Mouse (Mus musculus) left cerebral cortex, postnatal 25 days (tissue): ENCODE data around the gene Csk. TPM values are rescaled to one million over a fixed set of nuclear protein-coding genes. Genes with fewer than 3 reads are reported as not detected.
A peak's percentile ranks its signal among the peaks of the same experiment; 100 is the strongest.

Experiments
- DNase-seq, 2 experiments: peaks; one replicate each; pipeline ENCODE4 v3.0.0; 2022; ENCODE audit warnings: low spot score in 2 of 2, mixed read lengths in 1 of 2
- intact Hi-C: fragments of 180-260 bp; cut with DNase I; formaldehyde crosslinking; loops from one replicate; pipeline ENCODE4 v1.15.1; 2025
- total RNA-seq, 2 experiments: library from RNA; stranded (reverse); gene quantifications; 2 replicates each; pipeline ENCODE4 v1.2.3; 2021

Gene Csk
- total RNA-seq = 10 to 100 TPM; 35.8 to 37.8 TPM

DNA sequence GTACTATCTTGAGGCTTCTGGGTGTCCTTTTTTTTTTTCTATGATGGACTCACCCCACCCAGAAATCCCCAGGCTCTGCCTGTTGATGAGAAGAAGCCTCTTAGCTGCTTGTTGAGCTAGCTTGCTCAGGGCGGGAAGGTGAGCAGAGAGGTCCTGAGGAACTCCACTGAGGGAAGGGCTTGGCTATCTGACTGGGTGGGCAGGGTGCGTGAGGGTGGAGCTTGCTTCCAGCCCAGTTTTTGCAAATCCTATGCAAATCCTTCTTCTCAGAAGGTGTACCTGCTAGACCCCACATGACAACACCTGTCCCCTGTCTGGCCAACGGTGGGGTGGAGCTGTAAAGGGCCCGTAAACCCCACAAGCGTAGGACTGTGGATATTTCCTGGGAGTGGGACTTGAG is at the start of gene Csk:
TSS of gene Csk (minus strand) at position 349 of the 400 bp plus-strand sequence.
- intact Hi-C loops = no loop called here

DNA sequence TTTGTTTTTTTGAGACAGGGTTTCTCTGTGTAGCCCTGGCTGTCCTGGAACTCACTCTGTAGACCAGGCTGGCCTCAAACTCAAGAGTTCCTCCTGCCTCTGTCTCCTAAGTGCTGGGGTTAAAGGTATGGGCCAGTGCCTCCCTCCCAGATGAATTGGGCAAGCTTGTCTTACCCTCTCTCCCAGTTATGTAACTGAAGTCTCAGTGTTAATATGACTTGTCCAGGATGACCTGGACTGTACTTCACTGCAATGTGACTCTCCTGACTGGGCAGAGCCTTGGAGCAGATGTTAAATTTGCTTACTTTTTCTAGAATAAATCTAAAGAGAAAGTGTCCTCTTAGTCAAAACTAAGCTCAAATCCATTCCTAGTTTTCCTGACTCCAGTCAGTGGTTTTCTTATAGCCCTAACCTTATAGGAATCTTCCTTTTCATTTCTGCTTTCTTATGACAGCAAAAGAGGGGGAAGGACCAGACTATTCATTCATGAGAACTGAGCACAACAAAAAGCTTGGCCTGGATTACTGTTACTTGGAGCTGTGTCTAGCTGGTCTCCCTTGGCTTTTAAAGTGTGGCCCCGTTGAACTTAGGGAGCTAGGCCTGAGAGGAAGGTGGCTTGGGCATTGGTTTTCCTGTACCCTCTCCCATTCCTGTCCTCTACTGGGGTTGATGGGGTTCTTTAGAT is 45.2 kb upstream of the Csk start:
- peak; percentile 38 to 69 for DNase-seq
- intact Hi-C loops = no loop called here

More for the DNA sequence above, at the start of gene Csk:
- DNase-seq = no peak

- intact Hi-C loops = no loop called here
- no peak for DNase-seq
Measured at GRCm38 (mm10) chr9:57697380-57697779, 43.9 kb upstream of the Csk start.

DNA sequence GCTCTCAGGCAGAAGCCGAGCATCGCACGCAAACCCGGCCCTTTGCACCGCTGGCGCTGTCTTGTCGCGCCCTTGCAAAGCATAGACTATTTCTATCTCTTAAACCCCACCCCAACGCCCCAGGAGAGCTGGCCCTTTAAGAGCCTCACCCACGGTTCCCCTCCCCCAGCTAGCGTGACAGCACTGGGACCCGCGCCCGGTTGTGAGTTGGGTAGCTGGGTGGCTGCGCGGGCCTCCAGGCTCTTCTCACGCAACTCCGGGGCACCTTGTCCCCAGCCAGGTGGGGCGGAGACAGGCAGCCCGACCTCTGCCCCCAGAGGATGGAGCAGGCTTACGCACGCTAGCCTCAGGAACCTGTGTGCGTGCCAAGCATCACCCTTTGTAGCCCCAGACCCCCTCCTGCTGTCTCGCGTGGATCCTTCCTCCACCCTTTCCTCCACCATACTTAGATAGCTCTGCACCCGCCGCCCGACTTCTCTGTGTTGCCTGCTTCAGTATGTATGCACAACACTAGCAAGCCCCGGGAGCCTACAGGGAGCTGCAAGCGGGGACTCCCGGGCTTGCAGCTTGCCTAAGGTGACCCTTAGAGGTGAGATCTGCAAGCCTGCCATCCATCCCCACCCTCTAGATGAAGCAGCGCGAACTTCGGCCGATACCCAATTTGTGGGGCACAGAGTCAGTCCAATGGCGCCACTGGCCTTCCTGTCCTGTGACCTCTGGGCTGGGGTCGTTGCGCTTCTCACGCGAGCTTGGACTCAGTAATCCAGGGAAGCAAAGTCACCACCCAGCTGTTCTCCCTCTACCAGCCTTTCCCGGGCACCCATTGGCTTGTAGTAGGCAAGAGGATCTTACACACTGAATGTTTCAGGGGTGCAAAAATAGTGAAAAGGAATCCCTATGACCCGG is 43.2 kb upstream of the Csk start:
- intact Hi-C loops = no loop called here
- DNase-seq = peak; percentile 64 to 79

GRCm38 (mm10) chr9:57694108-57694507 is 40.7 kb upstream of the Csk start:
- DNase-seq = no peak
- intact Hi-C loops = no loop called here

GRCm38 (mm10) chr9:57688606-57689005 is 35.2 kb upstream of the Csk start:
- intact Hi-C loops = no loop called here
- no peak for DNase-seq

GRCm38 (mm10) chr9:57688158-57688557 is 34.7 kb upstream of the Csk start:
- intact Hi-C loops = no loop called here
- DNase-seq = no peak

DNA sequence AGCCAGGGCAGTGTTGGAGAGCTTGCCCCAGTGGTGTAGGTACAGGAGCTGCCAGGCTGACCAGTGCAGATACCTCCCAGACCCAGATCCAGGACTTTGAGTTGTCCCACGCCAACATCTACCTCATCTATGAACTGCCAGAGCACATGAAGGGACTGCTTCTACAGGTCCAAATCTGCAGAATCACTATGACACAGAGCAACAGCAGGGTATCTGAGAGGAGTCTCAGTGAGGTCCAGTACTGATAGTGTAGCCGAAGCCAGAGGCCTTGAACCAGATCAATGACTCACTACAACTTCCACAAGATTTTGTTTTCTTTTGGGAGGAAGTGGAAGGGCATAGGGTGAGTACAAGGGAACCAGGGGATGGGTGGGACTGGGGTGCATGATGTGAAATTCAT is 34.3 kb upstream of the Csk start, which contains the start of gene Cyp1a1:
TSS of gene Cyp1a1 (plus strand) at position 178 of the 400 bp plus-strand sequence.
- intact Hi-C loops = no loop called here
- DNase-seq = no peak

GRCm38 (mm10) chr9:57686011-57686410 is 32.6 kb upstream of the Csk start:
- intact Hi-C loops = no loop called here
- no peak for DNase-seq

DNA sequence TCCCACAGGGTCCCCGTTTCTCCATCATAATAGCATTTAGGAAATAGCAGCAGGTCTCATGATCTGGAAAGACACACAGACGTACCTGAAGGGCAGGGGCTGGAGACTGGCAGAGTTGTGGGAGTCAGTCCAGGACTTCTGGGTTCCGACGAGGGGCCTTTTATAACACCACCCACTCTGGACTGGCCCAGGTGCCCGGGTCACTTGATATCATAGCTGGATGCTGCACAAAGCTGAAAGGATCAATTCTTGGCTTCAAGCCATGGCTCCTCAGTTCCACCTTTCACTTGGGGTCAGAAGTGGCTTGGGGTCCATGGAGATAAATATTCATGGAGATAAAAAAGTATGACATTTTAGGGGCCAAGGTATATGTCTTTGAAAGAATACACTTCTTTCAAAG is 30.1 kb upstream of the Csk start, which contains the start of gene Cyp1a2:
TSS of gene Cyp1a2 (minus strand) at position 184 of the 400 bp plus-strand sequence.
- DNase-seq = no peak
- intact Hi-C loops = no loop called here

DNA sequence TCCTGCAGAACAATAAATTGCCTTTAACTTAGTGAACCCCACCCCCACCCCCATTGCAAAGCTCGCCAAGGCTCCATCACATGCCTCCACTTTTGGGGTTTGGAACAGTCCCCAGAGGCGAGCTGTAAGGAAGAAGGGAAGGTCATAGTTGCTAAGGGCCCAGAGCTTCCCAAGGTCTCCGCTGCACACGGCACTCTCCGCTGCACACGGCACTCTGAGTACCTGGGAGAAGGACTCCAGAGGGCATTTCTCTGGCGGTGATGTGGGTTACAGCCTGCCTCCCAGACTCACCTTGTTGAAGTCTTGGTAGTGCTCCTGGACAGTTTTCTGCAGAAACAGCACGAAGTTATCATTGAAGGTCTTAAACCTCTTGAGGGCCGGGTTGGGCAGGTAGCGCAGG is 28.0 kb upstream of the Csk start:
- no peak for DNase-seq
- intact Hi-C loops = no loop called here

DNA sequence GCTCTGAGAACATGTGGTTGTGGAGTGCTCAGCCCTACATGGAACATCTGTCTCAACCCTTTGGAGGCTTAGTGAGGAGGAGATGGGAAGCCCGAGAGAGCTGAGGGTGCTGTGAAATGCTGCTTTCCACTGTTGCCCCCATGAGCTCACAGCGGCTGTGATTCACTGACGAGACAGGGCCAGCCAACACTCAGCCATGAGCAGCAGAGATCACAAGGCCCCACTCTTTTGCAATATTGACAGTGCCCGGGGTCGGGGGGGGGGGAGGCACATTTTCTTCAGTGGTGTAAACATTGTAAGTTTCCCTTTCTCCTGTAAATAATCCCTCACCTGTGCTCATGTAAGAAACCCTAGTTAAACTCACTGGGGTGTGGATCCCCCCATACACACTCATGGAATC is 18.1 kb upstream of the Csk start:
- intact Hi-C loops = no loop called here
- no peak for DNase-seq

GRCm38 (mm10) chr9:57671037-57671436 is 17.6 kb upstream of the Csk start:
- DNase-seq = no peak
- intact Hi-C loops = no loop called here

GRCm38 (mm10) chr9:57669566-57669965 is 16.1 kb upstream of the Csk start:
- intact Hi-C loops = no loop called here
- no peak for DNase-seq

- no peak for DNase-seq
- intact Hi-C loops = no loop called here
Measured at GRCm38 (mm10) chr9:57668277-57668676, 14.8 kb upstream of the Csk start.

DNA sequence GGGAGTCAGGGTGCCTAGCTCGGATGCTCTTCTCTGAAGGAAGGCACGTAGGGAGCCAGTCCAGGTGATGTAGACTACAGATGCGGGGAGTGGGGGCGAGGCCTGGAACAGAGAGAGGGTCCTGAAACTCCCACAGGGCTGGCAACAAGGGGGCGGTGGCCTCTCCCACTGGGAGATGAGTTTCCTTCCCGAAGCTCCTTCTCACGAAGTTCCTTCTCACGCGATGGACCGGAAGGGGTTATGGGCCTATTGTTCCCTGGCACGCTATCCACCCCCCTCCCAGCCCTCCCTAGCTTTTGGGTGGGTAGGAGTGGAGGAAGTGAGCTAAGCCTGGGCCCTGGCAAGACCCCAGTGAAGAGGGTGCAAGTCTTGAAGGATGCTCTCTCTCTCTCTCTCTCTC is 14.4 kb upstream of the Csk start:
- no peak for DNase-seq
- intact Hi-C loops = no loop called here

GRCm38 (mm10) chr9:57667136-57667535 is 13.7 kb upstream of the Csk start:
- intact Hi-C loops = no loop called here
- no peak for DNase-seq

- DNase-seq = no peak
- intact Hi-C loops = no loop called here
Measured at GRCm38 (mm10) chr9:57666536-57666935, 13.1 kb upstream of the Csk start.

GRCm38 (mm10) chr9:57664616-57665015 is 11.2 kb upstream of the Csk start:
- intact Hi-C loops = no loop called here
- no peak for DNase-seq

DNA sequence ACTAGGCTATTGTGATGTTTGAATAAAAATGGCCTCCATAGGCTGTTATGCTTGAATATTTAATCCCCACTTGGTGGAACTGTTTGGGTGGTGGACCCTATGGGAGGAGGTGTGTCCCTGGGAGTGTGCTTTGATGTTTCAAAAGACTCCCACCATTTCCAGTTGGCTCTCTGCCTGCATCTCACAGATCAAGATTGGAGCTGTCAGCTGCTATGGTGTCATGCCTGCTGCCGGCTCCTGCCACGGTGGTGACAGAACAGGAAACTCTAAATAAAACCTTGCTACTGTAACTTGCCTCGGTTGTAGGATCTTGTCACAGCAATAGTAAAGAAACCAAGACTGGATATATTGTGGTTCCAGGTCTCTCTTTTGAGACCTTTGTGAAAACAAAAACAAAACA is 8.1 kb upstream of the Csk start:
- no peak for DNase-seq
- intact Hi-C loops = no loop called here

- intact Hi-C loops = loop anchor here (1.0 kb wide), 1 partner anchor 84 kb away; no protein-coding TSS in a partner anchor
- no peak for DNase-seq
Measured at GRCm38 (mm10) chr9:57660501-57660900, 7.1 kb upstream of the Csk start.
